Mouse (Mus musculus) MEL (cell line): Measurements from ENCODE around the gene Znrf1.

ENCODE experiments used
- CTCF ChIP-seq, 3 experiments: IDR thresholded peaks in 2 of 3; conservative IDR thresholded peaks in 1 of 3; 2 replicates each; pipeline ENCODE4 v1.5.1; 2011 to 2012; ENCODE audit warnings: low read length in 3 of 3, low read depth in 2 of 3, mild to moderate bottlenecking in 2 of 3, improper control_type of control experiment in 1 of 3, inconsistent platforms in 1 of 3, mixed read lengths in 1 of 3, moderate library complexity in 1 of 3; ENCODE audit not compliant: control insufficient read depth in 1 of 3, insufficient read depth in 1 of 3, poor library complexity in 1 of 3, severe bottlenecking in 1 of 3
- EP300 ChIP-seq, 2 experiments: IDR thresholded peaks; 2 replicates each; pipeline ENCODE4 v1.6.1; 2011; ENCODE audit warnings: improper control_type of control experiment in 2 of 2, low read length in 2 of 2, low read depth in 1 of 2, mild to moderate bottlenecking in 1 of 2
- MAZ ChIP-seq: IDR thresholded peaks from 2 replicates; pipeline ENCODE4 v1.6.1; 2012; ENCODE audit warnings: low read depth, mild to moderate bottlenecking, inconsistent platforms, low read length, improper control_type of control experiment
- MXI1 ChIP-seq: IDR thresholded peaks from 2 replicates; pipeline ENCODE4 v1.6.1; 2011; ENCODE audit warnings: mild to moderate bottlenecking, low read depth, low read length, improper control_type of control experiment
- USF1 ChIP-seq: IDR thresholded peaks from 2 replicates; pipeline ENCODE4 v1.6.1; 2014; ENCODE audit warnings: low read depth, mild to moderate bottlenecking, inconsistent platforms, low read length, improper control_type of control experiment, moderate library complexity

DNA sequence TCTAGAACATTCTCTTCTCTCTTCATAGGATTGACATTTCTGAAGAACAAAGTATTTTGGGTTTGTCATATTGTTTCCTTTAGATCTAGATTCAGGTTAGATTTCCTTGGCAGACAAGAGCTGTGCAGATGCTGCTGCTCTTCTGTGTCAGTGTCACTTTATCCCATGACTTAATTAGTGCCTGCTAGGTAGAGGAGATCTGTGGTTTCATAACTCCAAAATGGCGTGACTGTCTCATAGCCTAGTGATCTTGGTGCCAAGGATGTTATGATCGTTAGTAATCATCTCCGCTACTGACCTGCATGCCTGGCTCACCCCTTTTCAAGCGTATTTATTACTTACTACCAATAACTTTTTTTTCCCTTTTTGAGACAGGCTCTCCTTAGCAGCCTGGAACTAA is 34.0 kb downstream of the Znrf1 start:
- no peak for TF ChIP-seq CTCF (IDR thresholded peaks at IDR 0.05 in 2 of 3, conservative IDR thresholded peaks at IDR 0.05 in 1 of 3; ENCODE audit: control insufficient read depth in 1 of 3, insufficient read depth in 1 of 3, low read depth in 2 of 3, low read length in 3 of 3, poor library complexity in 1 of 3, severe bottlenecking in 1 of 3)
- no peak for TF ChIP-seq MAZ
- no peak for TF ChIP-seq EP300 (IDR thresholded peaks at IDR 0.05; ENCODE audit: low read depth in 1 of 2, low read length in 2 of 2)
- TF ChIP-seq MXI1 = no peak
- TF ChIP-seq USF1 = no peak
